ENCODE assay signal across 10 mouse cellular contexts in the genomic region with DNA sequence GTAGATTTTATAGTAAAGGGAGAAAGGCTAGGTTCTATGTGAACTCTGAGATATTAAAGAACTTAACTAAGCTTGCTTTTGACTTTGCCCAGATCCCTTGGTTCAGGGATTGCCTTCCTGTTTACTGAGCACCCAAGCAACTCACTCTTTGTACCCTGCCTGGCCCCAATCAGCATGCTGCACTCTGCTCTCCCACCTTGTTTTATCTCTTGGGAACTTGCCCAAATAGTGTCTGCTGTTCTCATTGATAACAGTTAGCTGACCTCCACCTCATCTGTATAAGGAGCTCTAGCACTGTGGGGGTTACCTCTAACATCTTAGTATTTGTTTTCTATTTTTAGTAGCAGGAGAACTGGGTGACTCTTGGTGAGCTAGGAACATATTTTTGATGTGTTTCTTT. TPM values are rescaled to one million over a fixed set of nuclear protein-coding genes. Genes with fewer than 3 reads are reported as not detected.
A peak's percentile ranks its signal among the peaks of the same experiment; 100 is the strongest.
DNase-seq lines count a peak whose midpoint lies in the region; ATAC-seq and TF ChIP-seq lines count a peak whose summit lies in the region.
"Had no signal": no experiment of that assay in that cellular context is flagged by ENCODE, and none has a peak within 500 bp of the region (broad histone marks: within the 10 kb centered on the region; RNA-seq: fewer than 3 reads in every experiment).

No protein-coding gene starts in this region.

- TF ChIP-seq CTCF in liver, postnatal 0 days (IDR thresholded peaks at IDR 0.05; ENCODE audit: low read depth) = no peak

- H3K4me3 ChIP-seq in liver, postnatal 0 days (ENCODE audit: low read depth, low read length) = peak overlapping the region; percentile 2; the same call in 1 of the 2 replicates

- H3K9ac ChIP-seq in liver, postnatal 0 days (replicated peaks) = peak overlapping the region; percentile 23

- peak; percentile 100 for TF ChIP-seq EP300 in liver, postnatal 0 days (IDR thresholded peaks at IDR 0.05; ENCODE audit: low read depth)

- no peaks in the 10 kb centered on the region for H3K27me3 ChIP-seq in liver, postnatal 0 days (ENCODE audit: insufficient read depth, low read length)

- H3K36me3 ChIP-seq in liver, postnatal 0 days (replicated peaks; ENCODE audit: insufficient read depth, low read length) = peaks cover 13% of the 10 kb centered on the region

- peak; percentile 18 for DNase-seq in embryo, embryonic 10 days (ENCODE audit: low spot score)
- no peak for DNase-seq in embryo, embryonic 9.5 days (ENCODE audit: extremely low spot score)
- DNase-seq in testis, postnatal 14 days (ENCODE audit: low spot score) = peak; percentile 13
- no peak for DNase-seq in testis, postnatal 10 days (ENCODE audit: low spot score)
- DNase-seq in liver, postnatal 0 days = peak; percentile 80
- no peak for DNase-seq in gastrocnemius, postnatal 36 days
- no peak for DNase-seq in layer of hippocampus, postnatal 10 days (ENCODE audit: low spot score in 2 of 2)
- DNase-seq in adrenal gland, postnatal 36 days = no peak
- DNase-seq: cerebellum, adult 2 months; midbrain, embryonic 14.5 days had no signal

- H3K27ac ChIP-seq in liver, postnatal 0 days (ENCODE audit: low read depth) = peak overlapping the region; percentile 89

- ATAC-seq in liver, postnatal 0 days = peak; percentile 96

- intact Hi-C loops in gastrocnemius, postnatal 36 days (cut with DNase I) = no loop called here

- H3K4me2 ChIP-seq in liver, postnatal 0 days (ENCODE audit: low read depth, low read length) = peak overlapping the region; percentile 61

- no peaks in the 10 kb centered on the region for H3K9me3 ChIP-seq in liver, postnatal 0 days (ENCODE audit: low read length)

- peaks cover 74% of the 10 kb centered on the region for H3K4me1 ChIP-seq in liver, postnatal 0 days (ENCODE audit: insufficient read depth)

RNA-seq across cellular contexts. Expression of a gene that starts 52.0 kb away (rescaled TPM):
- 14.8 and 16.7 TPM in 2 replicates for polyA plus RNA-seq in liver, postnatal 0 days (2015; fragmentation: Nextera tagmentation; extraction: Ambion mirVana)
- 10 to 100 TPM; 28.8 to 37.7 TPM for total RNA-seq in gastrocnemius, postnatal 36 days (2021)
- 100 to 1,000 TPM in 1 of 2 experiments, 10 to 100 TPM in 1; 95.9 to 117 TPM for total RNA-seq in layer of hippocampus, postnatal 10 days (2021)
- 10 to 100 TPM; 77.2 to 80.1 TPM for total RNA-seq in adrenal gland, postnatal 36 days (2021)

Comparison
In these comparisons a context has a peak if more than half of its experiments do, and no peak if none do; other contexts are left out.
1. DNase-seq: peak in embryo, embryonic 10 days (single experiment), testis, postnatal 14 days (single experiment) and liver, postnatal 0 days (single experiment); none in embryo, embryonic 9.5 days (single experiment), testis, postnatal 10 days (single experiment), gastrocnemius, postnatal 36 days (0 of 2), layer of hippocampus, postnatal 10 days (0 of 2) and adrenal gland, postnatal 36 days (0 of 2).